Mouse (Mus musculus) midbrain, postnatal 0 days (tissue): ENCODE measurements at regions not wholly inside any gene's neighbourhood (a gene's known extent, or its start where the extent isn't known, plus 50 kb on each side); places are given as distances from the start of the nearest gene placed in this dataset.
A peak's percentile ranks its signal among the peaks of the same experiment; 100 is the strongest.

Source experiments
- ATAC-seq: fragments of 200-750 bp; cut with Nextera tagmentation; 2 replicates; pipeline ENCODE4 v1.8.0; 2017; ENCODE audit warnings: moderate number of reproducible peaks, mild to moderate bottlenecking, moderate TSS enrichment, moderate library complexity; ENCODE audit not compliant: low FRiP score
- DNase-seq: peaks from one replicate; pipeline ENCODE4 v3.0.0-alpha.2; 2015; ENCODE audit warnings: low spot score
- H3K27ac ChIP-seq: fragments of 300-500 bp; sonication (generic); 2 replicates; pipeline ENCODE4 v1.5.1; 2014; ENCODE audit warnings: low read depth, mild to moderate bottlenecking, low read length, mixed read lengths
- H3K27me3 ChIP-seq: fragments of 300-500 bp; sonication (generic); 2 replicates; pipeline ENCODE4 v1.6.1; 2014; ENCODE audit warnings: low read length, control low read depth, mixed read lengths; ENCODE audit not compliant: insufficient read depth
- H3K36me3 ChIP-seq: fragments of 300-500 bp; sonication (generic); 2 replicates; pipeline ENCODE4 v1.6.1; 2014; ENCODE audit warnings: low read length, control low read depth, mixed read lengths; ENCODE audit not compliant: insufficient read depth
- H3K4me1 ChIP-seq: fragments of 300-500 bp; sonication (generic); 2 replicates; pipeline ENCODE4 v1.6.1; 2014; ENCODE audit warnings: mild to moderate bottlenecking, control low read depth, antibody characterized with exemption, low read length, mixed read lengths; ENCODE audit not compliant: insufficient read depth
- H3K4me2 ChIP-seq: fragments of 300-500 bp; sonication (generic); 2 replicates; pipeline ENCODE4 v1.6.1; 2014; ENCODE audit warnings: low read depth, mild to moderate bottlenecking, low read length, mixed read lengths; ENCODE audit not compliant: poor library complexity, severe bottlenecking
- H3K4me3 ChIP-seq: fragments of 300-500 bp; sonication (generic); 2 replicates; pipeline ENCODE4 v1.5.1; 2014; ENCODE audit warnings: low read depth, mild to moderate bottlenecking, low read length, moderate library complexity
- H3K9ac ChIP-seq: fragments of 300-500 bp; sonication (generic); replicated peaks from 2 replicates; pipeline ENCODE4 v1.6.1; 2014; ENCODE audit warnings: mild to moderate bottlenecking, low read length, moderate library complexity, mixed read lengths; ENCODE audit not compliant: poor library complexity, severe bottlenecking
- H3K9me3 ChIP-seq: fragments of 300-500 bp; sonication (generic); 2 replicates; pipeline ENCODE4 v1.6.1; 2016; ENCODE audit warnings: low read length, control low read depth
- CTCF ChIP-seq: IDR thresholded peaks from 2 replicates; pipeline ENCODE4 v1.5.1; 2016; ENCODE audit warnings: antibody characterized with exemption, mild to moderate bottlenecking
- WGBS: fragments of 180-500 bp; shearing (Covaris S2); extraction: QIAGEN DNeasy Blood & Tissue Kit; methylation state at CpG from one replicate; pipeline ENCODE4 v1.1.7; 2014; 5-methylcytosine and 5-hydroxymethylcytosine counted together

DNA sequence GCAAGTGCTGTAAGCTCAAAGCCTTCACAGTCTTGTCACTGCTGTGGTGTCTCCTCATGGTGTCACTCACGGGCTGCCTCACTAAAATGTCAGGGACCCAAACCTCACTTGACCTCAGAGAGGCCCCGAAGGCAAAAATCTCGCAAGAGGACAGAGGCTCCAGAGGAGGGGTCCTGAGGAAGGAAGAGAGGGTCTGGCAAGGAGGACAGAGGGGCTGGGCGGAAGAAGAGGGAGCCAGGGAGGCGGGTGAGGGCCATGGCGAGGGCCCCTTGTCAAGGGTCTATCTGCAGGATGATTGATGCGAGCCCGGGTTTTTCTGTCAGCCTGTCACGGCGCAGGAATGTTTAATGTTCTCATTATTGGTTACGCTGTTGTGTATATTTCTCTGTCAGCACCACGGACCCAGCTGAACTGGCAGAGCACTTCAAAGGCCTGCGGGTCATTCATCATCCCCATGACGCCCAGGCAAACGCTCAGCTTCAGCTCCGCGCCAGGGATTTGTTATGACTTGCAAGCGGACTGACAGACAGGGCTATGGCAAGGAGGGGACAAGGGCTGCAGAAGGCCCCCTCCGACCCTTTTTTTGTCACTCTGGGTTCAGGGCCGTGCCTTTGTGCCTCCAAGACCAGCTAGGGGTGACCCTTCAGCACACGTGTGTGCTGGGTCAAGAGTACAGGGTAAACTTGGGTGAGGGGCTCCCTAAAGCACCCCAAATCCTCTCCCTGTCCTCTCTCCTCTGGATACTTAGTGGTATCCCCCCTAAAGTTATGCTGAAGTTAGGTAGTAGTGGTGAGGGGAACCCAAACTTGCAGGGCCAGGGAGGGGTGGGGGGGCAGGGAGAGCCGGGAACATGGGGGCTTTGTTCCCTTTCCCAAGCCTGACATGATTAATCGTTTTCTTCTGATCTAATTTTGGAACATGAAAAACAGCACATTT lies 55.1 kb upstream of the Comtd1 start:
- no peaks in the 10 kb centered on the region; the same call in 1 of the 2 replicates for H3K4me1 ChIP-seq
- peak; percentile 47 for TF ChIP-seq CTCF
- DNase-seq (peak; percentile 66), ATAC-seq (0 out of 2 replicates have a peak, but pooled peaks have one; percentile 27)
- 25% methylated on average over 23 of the region's 23 CpGs for WGBS
- no peaks in the 10 kb centered on the region for H3K9me3 ChIP-seq
- no peak overlapping the region for H3K27ac ChIP-seq
- H3K36me3 ChIP-seq, result no peaks in the 10 kb centered on the region
- H3K4me2 ChIP-seq, result peak overlapping the region; percentile 16; the same call in 1 of the 2 replicates
- H3K27me3 ChIP-seq, result no peaks in the 10 kb centered on the region
- H3K4me3 ChIP-seq, result no peak overlapping the region
- H3K9ac ChIP-seq, result no peak overlapping the region

- Histone ChIP-seq H3K4me2 (no peak overlapping the region), H3K27ac (no peak overlapping the region), H3K4me3 (no peak overlapping the region), H3K27me3 (no peaks in the 10 kb centered on the region), H3K4me1 (no peaks in the 10 kb centered on the region; the same call in 1 of the 2 replicates), H3K9me3 (no peaks in the 10 kb centered on the region), H3K9ac (no peak overlapping the region), H3K36me3 (no peaks in the 10 kb centered on the region)
- TF ChIP-seq CTCF, result no peak
- DNase-seq, result no peak
- ATAC-seq, result no peak
- WGBS, result 69% methylated on average over 1 of the region's 1 CpGs
These were observed 54.1 kb upstream of the Comtd1 start for GRCm38 (mm10) chr14:21902856-21903255.

GRCm38 (mm10) chr14:21902456-21902855 lies 53.7 kb upstream of the Comtd1 start:
- no peak overlapping the region for H3K27ac ChIP-seq
- H3K4me3 ChIP-seq, result no peak overlapping the region
- TF ChIP-seq CTCF, result no peak
- H3K9ac ChIP-seq, result no peak overlapping the region
- 96% methylated on average over 3 of the region's 3 CpGs for WGBS
- no peak for ATAC-seq
- no peaks in the 10 kb centered on the region for H3K9me3 ChIP-seq
- no peak overlapping the region for H3K4me2 ChIP-seq
- H3K27me3 ChIP-seq, result no peaks in the 10 kb centered on the region
- DNase-seq, result no peak
- no peaks in the 10 kb centered on the region for H3K36me3 ChIP-seq
- no peaks in the 10 kb centered on the region; the same call in 1 of the 2 replicates for H3K4me1 ChIP-seq

- WGBS, result 67% methylated on average over 2 of the region's 2 CpGs
- ATAC-seq (no peak), DNase-seq (no peak)
These were observed 52.2 kb upstream of the Comtd1 start for GRCm38 (mm10) chr14:21900951-21901350.

GRCm38 (mm10) chr14:21900516-21900915 lies 51.7 kb upstream of the Comtd1 start:
- no peak for ATAC-seq
- no peak for DNase-seq
- Histone ChIP-seq H3K4me2 (no peak overlapping the region), H3K4me3 (no peak overlapping the region), H3K9me3 (no peaks in the 10 kb centered on the region), H3K27me3 (no peaks in the 10 kb centered on the region), H3K4me1 (no peaks in the 10 kb centered on the region; the same call in 1 of the 2 replicates), H3K27ac (no peak overlapping the region), H3K9ac (no peak overlapping the region), H3K36me3 (no peaks in the 10 kb centered on the region)
- TF ChIP-seq CTCF, result no peak
- 50% methylated on average over 1 of the region's 1 CpGs for WGBS

More at GRCm38 (mm10) chr14:21900951-21901350, 52.2 kb upstream of the Comtd1 start:
- no peak overlapping the region for H3K27ac ChIP-seq
- no peaks in the 10 kb centered on the region; the same call in 1 of the 2 replicates for H3K4me1 ChIP-seq
- TF ChIP-seq CTCF, result no peak
- H3K9me3 ChIP-seq, result no peaks in the 10 kb centered on the region
- H3K4me3 ChIP-seq, result no peak overlapping the region
- H3K27me3 ChIP-seq, result no peaks in the 10 kb centered on the region
- H3K9ac ChIP-seq, result no peak overlapping the region
- no peaks in the 10 kb centered on the region for H3K36me3 ChIP-seq
- no peak overlapping the region for H3K4me2 ChIP-seq
